Mouse (Mus musculus): Measurements from ENCODE around the gene Elmod3. TPM values are rescaled to one million over a fixed set of nuclear protein-coding genes. Genes with fewer than 3 reads are reported as not detected.
"Not testable (repeated sequence)": the region's sequence is repeated elsewhere in the genome, so short reads cannot be mapped to it uniquely, and the experiment has no call there.

Elmod3 gene
- polyA plus RNA-seq, 1 experiment = 22.3 TPM

GRCm38 (mm10) chr6:72535165-72535564 lies 63.0 kb downstream of the Elmod3 start:
- no peak overlapping the region for H3K27ac ChIP-seq (ENCODE audit: insufficient read depth, low read depth, low read length)

GRCm38 (mm10) chr6:72534035-72534809 lies 64.0 kb downstream of the Elmod3 start:
- no peak overlapping the region for H3K4me3 ChIP-seq (ENCODE audit: low read depth, low read length)
- WGBS = 44% methylated on average over 9 of the region's 9 CpGs
- H3K27me3 ChIP-seq (ENCODE audit: control insufficient read depth, insufficient read depth, low read length) = no peaks in the 10 kb centered on the region
- H3K4me1 ChIP-seq (ENCODE audit: control insufficient read depth, insufficient read depth, insufficient read length, low read length) = peaks cover 9% of the 10 kb centered on the region
- H3K27ac ChIP-seq (ENCODE audit: insufficient read depth, low read depth, low read length) = no peak overlapping the region
- TF ChIP-seq CTCF (IDR thresholded peaks at IDR 0.05; ENCODE audit: extremely low read depth, insufficient read length, insufficient replicate concordance, low read depth, low read length) = peak; percentile 99; the same call in 1 of the 2 replicates
- no peak for TF ChIP-seq POLR2A (IDR thresholded peaks at IDR 0.05; ENCODE audit: low read depth, low read length)
- H3K36me3 ChIP-seq (ENCODE audit: control insufficient read depth, insufficient read depth, low read length) = no peaks in the 10 kb centered on the region

More at GRCm38 (mm10) chr6:72535165-72535564, 63.0 kb downstream of the Elmod3 start:
- 3% methylated on average over 9 of the region's 9 CpGs for WGBS
- no peaks in the 10 kb centered on the region for H3K36me3 ChIP-seq (ENCODE audit: control insufficient read depth, insufficient read depth, low read length)
- H3K4me3 ChIP-seq (ENCODE audit: low read depth, low read length) = no peak overlapping the region
- H3K4me1 ChIP-seq (ENCODE audit: control insufficient read depth, insufficient read depth, insufficient read length, low read length) = peaks cover 9% of the 10 kb centered on the region
- TF ChIP-seq POLR2A (IDR thresholded peaks at IDR 0.05; ENCODE audit: low read depth, low read length) = no peak
- TF ChIP-seq CTCF (IDR thresholded peaks at IDR 0.05; ENCODE audit: extremely low read depth, insufficient read length, insufficient replicate concordance, low read depth, low read length) = peak; percentile 95
- no peaks in the 10 kb centered on the region for H3K27me3 ChIP-seq (ENCODE audit: control insufficient read depth, insufficient read depth, low read length)

- WGBS = 45% methylated on average over 1 of the region's 1 CpGs
- not testable (repeated sequence) for H3K36me3 ChIP-seq (ENCODE audit: control insufficient read depth, insufficient read depth, low read length); H3K27me3 ChIP-seq (ENCODE audit: control insufficient read depth, insufficient read depth, low read length); H3K27ac ChIP-seq (ENCODE audit: insufficient read depth, low read depth, low read length); H3K4me3 ChIP-seq (ENCODE audit: low read depth, low read length)
- peaks cover 12% of the 10 kb centered on the region for H3K4me1 ChIP-seq (ENCODE audit: control insufficient read depth, insufficient read depth, insufficient read length, low read length)
Observed at GRCm38 (mm10) chr6:72533555-72533954, 64.7 kb downstream of the Elmod3 start.

GRCm38 (mm10) chr6:72532580-72532979 lies 65.6 kb downstream of the Elmod3 start:
- Histone ChIP-seq H3K4me1 (ENCODE audit: control insufficient read depth, insufficient read depth, insufficient read length, low read length) (peaks cover 14% of the 10 kb centered on the region), H3K27me3 (ENCODE audit: control insufficient read depth, insufficient read depth, low read length) (no peaks in the 10 kb centered on the region), H3K27ac (ENCODE audit: insufficient read depth, low read depth, low read length) (no peak overlapping the region), H3K36me3 (ENCODE audit: control insufficient read depth, insufficient read depth, low read length) (no peaks in the 10 kb centered on the region), H3K4me3 (ENCODE audit: low read depth, low read length) (no peak overlapping the region)
- WGBS = 89% methylated on average over 4 of the region's 4 CpGs
- no peak for TF ChIP-seq CTCF (IDR thresholded peaks at IDR 0.05; ENCODE audit: extremely low read depth, insufficient read length, insufficient replicate concordance, low read depth, low read length)
- no peak for TF ChIP-seq POLR2A (IDR thresholded peaks at IDR 0.05; ENCODE audit: low read depth, low read length)

- TF ChIP-seq CTCF (IDR thresholded peaks at IDR 0.05; ENCODE audit: extremely low read depth, insufficient read length, insufficient replicate concordance, low read depth, low read length) (no peak), POLR2A (IDR thresholded peaks at IDR 0.05; ENCODE audit: low read depth, low read length) (no peak)
- Histone ChIP-seq H3K4me3 (ENCODE audit: low read depth, low read length) (no peak overlapping the region), H3K36me3 (ENCODE audit: control insufficient read depth, insufficient read depth, low read length) (no peaks in the 10 kb centered on the region), H3K27me3 (ENCODE audit: control insufficient read depth, insufficient read depth, low read length) (no peaks in the 10 kb centered on the region), H3K27ac (ENCODE audit: insufficient read depth, low read depth, low read length) (peak overlapping the region; percentile 73), H3K4me1 (ENCODE audit: control insufficient read depth, insufficient read depth, insufficient read length, low read length) (peaks cover 14% of the 10 kb centered on the region; the same call in 1 of the 2 replicates)
- WGBS = 50% methylated on average over 10 of the region's 10 CpGs
Observed at GRCm38 (mm10) chr6:72528410-72529151, 69.6 kb downstream of the Elmod3 start.

- no peak overlapping the region for H3K27ac ChIP-seq (ENCODE audit: insufficient read depth, low read depth, low read length)
- H3K27me3 ChIP-seq (ENCODE audit: control insufficient read depth, insufficient read depth, low read length) = no peaks in the 10 kb centered on the region
- H3K36me3 ChIP-seq (ENCODE audit: control insufficient read depth, insufficient read depth, low read length) = no peaks in the 10 kb centered on the region
- no peak overlapping the region for H3K4me3 ChIP-seq (ENCODE audit: low read depth, low read length)
- TF ChIP-seq POLR2A (IDR thresholded peaks at IDR 0.05; ENCODE audit: low read depth, low read length) (no peak), CTCF (IDR thresholded peaks at IDR 0.05; ENCODE audit: extremely low read depth, insufficient read length, insufficient replicate concordance, low read depth, low read length) (no peak)
- WGBS = 77% methylated on average over 4 of the region's 4 CpGs
- H3K4me1 ChIP-seq (ENCODE audit: control insufficient read depth, insufficient read depth, insufficient read length, low read length) = peaks cover 19% of the 10 kb centered on the region; the same call in 1 of the 2 replicates
Observed at GRCm38 (mm10) chr6:72527070-72527469, 71.1 kb downstream of the Elmod3 start.

GRCm38 (mm10) chr6:72524160-72524559 lies 74.1 kb downstream of the Elmod3 start:
- no peak for TF ChIP-seq POLR2A (IDR thresholded peaks at IDR 0.05; ENCODE audit: low read depth, low read length)
- Histone ChIP-seq H3K27me3 (ENCODE audit: control insufficient read depth, insufficient read depth, low read length) (no peaks in the 10 kb centered on the region), H3K27ac (ENCODE audit: insufficient read depth, low read depth, low read length) (no peak overlapping the region), H3K36me3 (ENCODE audit: control insufficient read depth, insufficient read depth, low read length) (no peaks in the 10 kb centered on the region), H3K4me1 (ENCODE audit: control insufficient read depth, insufficient read depth, insufficient read length, low read length) (peaks cover 19% of the 10 kb centered on the region; the same call in 1 of the 2 replicates), H3K4me3 (ENCODE audit: low read depth, low read length) (no peak overlapping the region)
- WGBS = 90% methylated on average over 2 of the region's 2 CpGs

All from small intestine, adult 2 months (tissue).